Mouse (Mus musculus): ENCODE measurements at regions not wholly inside any gene's neighbourhood (a gene's known extent, or its start where the extent isn't known, plus 50 kb on each side); places are given as distances from the start of the nearest gene placed in this dataset.
A peak's percentile ranks its signal among the peaks of the same experiment; 100 is the strongest.

- DNase-seq, result no peak
Observed at GRCm38 (mm10) chr6:31065419-31065818, 106.5 kb upstream of the Klf14 start.

- DNase-seq, result no peak
Observed at GRCm38 (mm10) chr6:31066861-31067260, 108.0 kb upstream of the Klf14 start.

GRCm38 (mm10) chr6:31067453-31067852 is 108.6 kb upstream of the Klf14 start:
- no peak for DNase-seq

- DNase-seq, result no peak
Observed at GRCm38 (mm10) chr6:31069243-31069642, 110.4 kb upstream of the Klf14 start.

GRCm38 (mm10) chr6:31070537-31070936 is 111.7 kb upstream of the Klf14 start:
- DNase-seq, result no peak

- DNase-seq, result no peak
Observed at GRCm38 (mm10) chr6:31070966-31071365, 112.1 kb upstream of the Klf14 start.

- peak; percentile 31 for DNase-seq
Observed at GRCm38 (mm10) chr6:31072072-31072471, 113.2 kb upstream of the Klf14 start.

GRCm38 (mm10) chr6:31072559-31072958 is 113.7 kb upstream of the Klf14 start:
- peak; percentile 24 for DNase-seq

GRCm38 (mm10) chr6:31073338-31073737 is 114.5 kb upstream of the Klf14 start:
- peak; percentile 24 for DNase-seq

GRCm38 (mm10) chr6:31074394-31074793 is 115.5 kb upstream of the Klf14 start:
- DNase-seq, result no peak

- DNase-seq, result no peak
Observed at GRCm38 (mm10) chr6:31075209-31075571, 116.3 kb upstream of the Klf14 start.

GRCm38 (mm10) chr6:31075572-31076477 is 116.9 kb upstream of the Klf14 start:
- DNase-seq, result peak; percentile 85

GRCm38 (mm10) chr6:31076478-31076834 is 117.6 kb upstream of the Klf14 start:
- no peak for DNase-seq

GRCm38 (mm10) chr6:31077216-31077615 is 118.3 kb upstream of the Klf14 start:
- DNase-seq, result no peak

GRCm38 (mm10) chr6:31077779-31078178 is 118.9 kb upstream of the Klf14 start:
- DNase-seq, result no peak

GRCm38 (mm10) chr6:31078413-31078812 is 119.5 kb upstream of the Klf14 start:
- no peak for DNase-seq

- peak; percentile 42 for DNase-seq
Observed at GRCm38 (mm10) chr6:31079586-31080259, 120.8 kb upstream of the Klf14 start.

- DNase-seq, result no peak
Observed at GRCm38 (mm10) chr6:31080279-31080678, 121.4 kb upstream of the Klf14 start.

- no peak for DNase-seq
Observed at GRCm38 (mm10) chr6:31080691-31081090, 121.8 kb upstream of the Klf14 start.

- DNase-seq, result no peak
Observed at GRCm38 (mm10) chr6:31081238-31081637, 122.4 kb upstream of the Klf14 start.

- no peak for DNase-seq
Observed at GRCm38 (mm10) chr6:31081988-31082387, 123.1 kb upstream of the Klf14 start.

- no peak for DNase-seq
Observed at GRCm38 (mm10) chr6:31082613-31083470, 124.0 kb upstream of the Klf14 start.

- DNase-seq, result no peak
Observed at GRCm38 (mm10) chr6:31083701-31084100, 124.8 kb upstream of the Klf14 start.
